Mouse (Mus musculus): Measurements from ENCODE around the gene Ptpra. TPM values are rescaled to one million over a fixed set of nuclear protein-coding genes. Genes with fewer than 3 reads are reported as not detected.

Gene Ptpra
- total and polyA plus RNA-seq, 2 experiments from 2014 or later: 154 to 162 TPM

DNA sequence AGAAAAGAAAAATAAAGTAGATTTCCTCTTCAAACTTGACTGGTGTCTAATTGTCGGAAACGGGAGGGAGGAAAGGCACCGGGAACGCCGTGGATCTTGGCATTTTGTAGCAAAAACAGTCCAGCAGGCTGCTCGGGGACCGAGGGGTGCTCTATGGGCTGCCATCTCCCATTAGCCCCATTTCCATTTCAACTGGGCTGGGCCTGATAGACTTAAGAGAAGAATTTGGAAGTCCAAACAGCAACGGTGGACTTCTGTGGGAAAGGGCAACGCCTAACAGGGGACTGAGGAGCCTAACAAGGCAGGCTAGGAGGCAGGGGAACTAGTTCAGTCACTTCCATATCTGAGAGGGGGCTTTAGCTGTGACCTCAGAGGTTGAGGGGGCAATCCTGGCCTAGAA lies 126.9 kb downstream of the Ptpra start:
- DNase-seq (no peak), ATAC-seq (no peak)
- TF ChIP-seq CTCF (IDR thresholded peaks at IDR 0.05; ENCODE audit: low read depth): no peak
- no peak overlapping the region; the same call in 1 of the 2 replicates for H3K4me2 ChIP-seq (ENCODE audit: low read depth)
- H3K4me3 ChIP-seq (ENCODE audit: low read depth, low read length): no peak overlapping the region
- H3K9ac ChIP-seq: no peak overlapping the region
- 5% methylated on average over 9 of the region's 9 CpGs for WGBS
- H3K36me3 ChIP-seq (ENCODE audit: insufficient read depth): no peaks in the 10 kb centered on the region
- peaks cover 56% of the 10 kb centered on the region for H3K27me3 ChIP-seq (ENCODE audit: insufficient read depth, low read length)
- H3K9me3 ChIP-seq (ENCODE audit: low read length): no peaks in the 10 kb centered on the region
- H3K4me1 ChIP-seq (ENCODE audit: insufficient read depth): no peaks in the 10 kb centered on the region
- no peak overlapping the region for H3K27ac ChIP-seq (ENCODE audit: low read depth, low read length)

DNA sequence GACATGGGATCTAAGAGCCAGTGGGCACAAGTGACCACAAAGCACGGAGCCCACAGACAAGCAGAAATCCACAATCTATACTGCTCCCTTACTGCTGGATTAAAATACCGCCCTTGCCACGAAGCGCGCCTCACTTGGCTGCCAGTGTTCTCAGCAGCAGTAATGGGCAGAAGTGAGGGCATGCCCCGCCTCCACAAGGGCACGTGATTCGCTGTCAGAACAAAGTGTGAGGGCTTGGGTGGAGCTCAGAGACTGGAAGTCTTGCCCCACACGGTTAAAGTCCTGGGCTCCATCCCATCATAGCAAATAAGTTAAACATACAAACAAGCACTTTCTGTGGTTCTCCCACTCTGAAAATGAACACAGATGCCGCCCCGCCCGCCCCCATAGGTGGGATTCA lies 127.6 kb downstream of the Ptpra start:
- no peaks in the 10 kb centered on the region for H3K4me1 ChIP-seq (ENCODE audit: insufficient read depth)
- no peak overlapping the region for H3K4me3 ChIP-seq (ENCODE audit: low read depth, low read length)
- H3K27me3 ChIP-seq (ENCODE audit: insufficient read depth, low read length): peaks cover 62% of the 10 kb centered on the region
- no peaks in the 10 kb centered on the region for H3K9me3 ChIP-seq (ENCODE audit: low read length)
- no peak for TF ChIP-seq CTCF (IDR thresholded peaks at IDR 0.05; ENCODE audit: low read depth)
- no peak overlapping the region for H3K9ac ChIP-seq
- no peaks in the 10 kb centered on the region for H3K36me3 ChIP-seq (ENCODE audit: insufficient read depth)
- no peak overlapping the region for H3K4me2 ChIP-seq (ENCODE audit: low read depth)
- no peak for DNase-seq
- 5% methylated on average over 12 of the region's 12 CpGs for WGBS
- no peak overlapping the region for H3K27ac ChIP-seq (ENCODE audit: low read depth, low read length)
- ATAC-seq: no peak

- DNase-seq: peak; percentile 39
- no peaks in the 10 kb centered on the region for H3K4me1 ChIP-seq (ENCODE audit: insufficient read depth)
- H3K27me3 ChIP-seq (ENCODE audit: insufficient read depth, low read length): peaks cover 63% of the 10 kb centered on the region
- peak; percentile 65 for TF ChIP-seq CTCF (IDR thresholded peaks at IDR 0.05; ENCODE audit: low read depth)
- ATAC-seq: peak; percentile 42
- H3K4me2 ChIP-seq (ENCODE audit: low read depth): no peak overlapping the region
- H3K4me3 ChIP-seq (ENCODE audit: low read depth, low read length): no peak overlapping the region
- no peaks in the 10 kb centered on the region for H3K36me3 ChIP-seq (ENCODE audit: insufficient read depth)
- no peaks in the 10 kb centered on the region for H3K9me3 ChIP-seq (ENCODE audit: low read length)
- no peak overlapping the region for H3K9ac ChIP-seq
- WGBS: 7% methylated on average over 11 of the region's 11 CpGs
- H3K27ac ChIP-seq (ENCODE audit: low read depth, low read length): no peak overlapping the region
Measured at GRCm38 (mm10) chr2:130578148-130578547, 128.1 kb downstream of the Ptpra start.

GRCm38 (mm10) chr2:130579791-130580190 lies 129.7 kb downstream of the Ptpra start:
- Histone ChIP-seq H3K4me2 (ENCODE audit: low read depth) (no peak overlapping the region), H3K4me1 (ENCODE audit: insufficient read depth) (no peaks in the 10 kb centered on the region), H3K27me3 (ENCODE audit: insufficient read depth, low read length) (peaks cover 63% of the 10 kb centered on the region), H3K27ac (ENCODE audit: low read depth, low read length) (no peak overlapping the region), H3K4me3 (ENCODE audit: low read depth, low read length) (no peak overlapping the region), H3K36me3 (ENCODE audit: insufficient read depth) (no peaks in the 10 kb centered on the region), H3K9me3 (ENCODE audit: low read length) (no peaks in the 10 kb centered on the region), H3K9ac (no peak overlapping the region)
- TF ChIP-seq CTCF (IDR thresholded peaks at IDR 0.05; ENCODE audit: low read depth): no peak
- 7% methylated on average over 8 of the region's 8 CpGs for WGBS
- ATAC-seq: no peak
- DNase-seq: no peak

DNA sequence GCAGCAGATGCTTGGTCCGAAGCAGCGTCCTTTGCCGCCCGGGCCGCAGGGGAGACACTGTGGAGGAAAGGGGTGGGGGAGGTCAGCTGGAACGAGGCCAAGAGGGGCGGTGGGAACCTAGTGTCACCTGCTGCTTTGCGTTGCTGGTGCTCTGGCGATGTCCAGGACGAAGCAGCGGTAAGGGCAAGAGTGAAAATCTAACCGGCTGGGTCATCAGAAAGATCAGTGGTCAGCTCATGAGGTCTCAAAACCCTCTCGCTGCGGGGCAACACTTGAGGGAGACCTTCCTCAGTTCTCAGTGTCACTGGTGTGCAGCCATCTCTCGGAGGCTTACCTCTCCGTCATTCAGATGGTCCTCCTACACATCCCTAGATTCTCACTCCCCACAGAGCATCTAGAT lies 131.1 kb downstream of the Ptpra start:
- WGBS: 5% methylated on average over 16 of the region's 16 CpGs
- H3K4me2 ChIP-seq (ENCODE audit: low read depth): peak overlapping the region; percentile 36
- H3K27ac ChIP-seq (ENCODE audit: low read depth, low read length): no peak overlapping the region
- DNase-seq (no peak), ATAC-seq (no peak)
- no peak for TF ChIP-seq CTCF (IDR thresholded peaks at IDR 0.05; ENCODE audit: low read depth)
- peaks cover 56% of the 10 kb centered on the region for H3K27me3 ChIP-seq (ENCODE audit: insufficient read depth, low read length)
- H3K4me1 ChIP-seq (ENCODE audit: insufficient read depth): no peaks in the 10 kb centered on the region
- no peaks in the 10 kb centered on the region for H3K36me3 ChIP-seq (ENCODE audit: insufficient read depth)
- H3K4me3 ChIP-seq (ENCODE audit: low read depth, low read length): peak overlapping the region; percentile 13
- no peaks in the 10 kb centered on the region for H3K9me3 ChIP-seq (ENCODE audit: low read length)
- peak overlapping the region; percentile 28; the same call in 1 of the 2 replicates for H3K9ac ChIP-seq

GRCm38 (mm10) chr2:130582552-130582951 lies 132.5 kb downstream of the Ptpra start, which contains the start of gene Avp:
Gene Avp, minus strand, starts transcription at chr2:130582554.
- peaks cover 49% of the 10 kb centered on the region for H3K27me3 ChIP-seq (ENCODE audit: insufficient read depth, low read length)
- DNase-seq (no peak), ATAC-seq (no peak)
- H3K36me3 ChIP-seq (ENCODE audit: insufficient read depth): no peaks in the 10 kb centered on the region
- TF ChIP-seq CTCF (IDR thresholded peaks at IDR 0.05; ENCODE audit: low read depth): no peak
- no peaks in the 10 kb centered on the region for H3K4me1 ChIP-seq (ENCODE audit: insufficient read depth)
- no peak within 1 kb of the TSS for H3K4me3 ChIP-seq (ENCODE audit: low read depth, low read length)
- H3K9ac ChIP-seq: no peak within 1 kb of the TSS
- H3K9me3 ChIP-seq (ENCODE audit: low read length): no peaks in the 10 kb centered on the region
- no peak within 1 kb of the TSS for H3K27ac ChIP-seq (ENCODE audit: low read depth, low read length)
- H3K4me2 ChIP-seq (ENCODE audit: low read depth): no peak within 1 kb of the TSS
- WGBS: 33% methylated on average over 10 of the region's 10 CpGs

DNA sequence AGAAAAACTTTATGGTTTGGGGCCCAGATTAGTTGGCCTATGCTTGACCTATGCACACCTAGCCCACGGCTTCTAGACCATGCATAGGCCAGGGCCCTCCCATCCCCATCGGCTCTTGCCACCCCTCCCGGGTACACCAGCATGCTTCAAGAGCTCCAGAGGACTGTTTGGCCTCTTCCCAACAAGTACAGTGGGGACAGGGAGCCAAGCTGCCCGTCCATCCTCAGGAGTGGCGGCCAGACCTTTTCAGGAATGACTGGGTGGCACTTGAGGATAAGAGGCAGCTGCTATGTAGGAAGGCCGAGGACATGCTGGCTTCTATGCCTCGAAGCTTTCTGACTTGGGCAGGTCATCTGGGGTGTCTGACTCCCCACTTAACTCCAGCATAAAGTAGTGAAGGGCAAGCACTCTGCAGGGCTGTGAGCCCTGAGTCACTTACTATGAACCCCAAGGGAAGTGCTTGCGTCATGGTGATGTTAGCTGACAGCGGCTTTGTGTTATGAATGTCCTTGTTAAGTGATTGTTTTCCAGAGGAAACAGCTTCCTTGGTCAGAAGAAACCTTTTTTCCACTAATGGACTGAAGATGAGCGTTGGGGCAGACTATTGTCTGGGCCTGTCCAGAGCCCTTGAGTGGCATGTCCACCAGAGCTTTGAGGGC lies 134.0 kb downstream of the Ptpra start:
- ATAC-seq (no peak), DNase-seq (no peak)
- Histone ChIP-seq H3K27ac (ENCODE audit: low read depth, low read length) (no peak overlapping the region), H3K9ac (no peak overlapping the region), H3K27me3 (ENCODE audit: insufficient read depth, low read length) (peaks cover 35% of the 10 kb centered on the region), H3K36me3 (ENCODE audit: insufficient read depth) (no peaks in the 10 kb centered on the region), H3K9me3 (ENCODE audit: low read length) (no peaks in the 10 kb centered on the region), H3K4me1 (ENCODE audit: insufficient read depth) (no peaks in the 10 kb centered on the region), H3K4me2 (ENCODE audit: low read depth) (no peak overlapping the region), H3K4me3 (ENCODE audit: low read depth, low read length) (no peak overlapping the region)
- TF ChIP-seq CTCF (IDR thresholded peaks at IDR 0.05; ENCODE audit: low read depth): no peak
- WGBS: 77% methylated on average over 10 of the region's 10 CpGs
